Mouse (Mus musculus) liver, embryonic 14.5 days (tissue): ENCODE results near the gene Ifitm2. TPM values are rescaled to one million over a fixed set of nuclear protein-coding genes. Genes with fewer than 3 reads are reported as not detected.

Experiments
- ATAC-seq: fragments of 200-750 bp; cut with Nextera tagmentation; 2 replicates; pipeline ENCODE4 v1.8.0; 2017; ENCODE audit warnings: moderate number of reproducible peaks, mild to moderate bottlenecking, moderate library complexity; ENCODE audit not compliant: insufficient read depth
- DNase-seq, 3 experiments: peaks; one replicate each; pipeline ENCODE4 v3.0.0-alpha.2; 2012 to 2013; ENCODE audit warnings: low read depth in 3 of 3, low spot score in 3 of 3
- H3K27ac ChIP-seq: fragments of 300-500 bp; sonication (generic); 2 replicates; pipeline ENCODE4 v1.5.1; 2014; ENCODE audit warnings: moderate library complexity, mild to moderate bottlenecking, control low read depth, inconsistent platforms
- H3K27me3 ChIP-seq: fragments of 300-500 bp; sonication (generic); 2 replicates; pipeline ENCODE4 v1.6.1; 2014; ENCODE audit warnings: mild to moderate bottlenecking, low read length, moderate library complexity; ENCODE audit not compliant: control insufficient read depth, insufficient read depth
- H3K36me3 ChIP-seq: fragments of 300-500 bp; sonication (generic); replicated peaks from 2 replicates; pipeline ENCODE4 v1.6.1; 2014; ENCODE audit warnings: low read depth; ENCODE audit not compliant: control insufficient read depth, insufficient read depth
- H3K4me1 ChIP-seq, 2 experiments: fragments of 200-500 bp in 1 of 2; fragments of 300-500 bp in 1 of 2; sonication (generic) in 1 of 2; replicated peaks; 2 replicates each; pipeline ENCODE4 v1.6.1; 2012 to 2014; ENCODE audit warnings: antibody characterized with exemption in 1 of 2, inconsistent platforms in 1 of 2, low read length in 1 of 2; ENCODE audit not compliant: control insufficient read depth in 2 of 2, insufficient read depth in 2 of 2
- H3K4me2 ChIP-seq: fragments of 300-500 bp; sonication (generic); 2 replicates; pipeline ENCODE4 v1.6.1; 2014; ENCODE audit warnings: low read depth, mild to moderate bottlenecking, control low read depth, moderate library complexity
- H3K4me3 ChIP-seq, 2 experiments: fragments of 200-500 bp in 1 of 2; fragments of 300-500 bp in 1 of 2; sonication (generic) in 1 of 2; 2 replicates each; pipeline ENCODE4 v1.5.1; 2012 to 2014; ENCODE audit warnings: low read depth in 2 of 2, low read length in 2 of 2, mild to moderate bottlenecking in 2 of 2, control low read depth in 1 of 2, inconsistent platforms in 1 of 2, moderate library complexity in 1 of 2; ENCODE audit not compliant: insufficient read depth in 1 of 2
- H3K9ac ChIP-seq: fragments of 300-500 bp; sonication (generic); replicated peaks from 2 replicates; pipeline ENCODE4 v1.6.1; 2014; ENCODE audit warnings: mild to moderate bottlenecking, control low read depth, moderate library complexity
- H3K9me3 ChIP-seq: fragments of 300-500 bp; sonication (generic); 2 replicates; pipeline ENCODE4 v1.6.1; 2016; ENCODE audit warnings: low read length, mixed read lengths; ENCODE audit not compliant: control insufficient read depth
- CTCF ChIP-seq: IDR thresholded peaks from 2 replicates; pipeline ENCODE4 v1.5.1; 2016; ENCODE audit warnings: antibody characterized with exemption, low read depth, control low read depth
- EP300 ChIP-seq: IDR thresholded peaks from 2 replicates; pipeline ENCODE4 v1.6.1; 2016; ENCODE audit warnings: antibody characterized with exemption, low read depth
- WGBS: fragments of 180-500 bp; shearing (Covaris S2); extraction: QIAGEN DNeasy Blood & Tissue Kit; methylation state at CpG from one replicate; pipeline ENCODE4 v1.1.7; 2014; ENCODE audit not compliant: insufficient replicate concordance; 5-methylcytosine and 5-hydroxymethylcytosine counted together
- polyA plus RNA-seq, 2 experiments: library from polyadenylated mRNA; depleted of rRNA in 1 of 2; stranded (reverse) in 1 of 2; unstranded in 1 of 2; fragments of >200 nt; fragmentation: Nextera tagmentation in 1 of 2; extraction: Ambion mirVana in 1 of 2; gene quantifications; 2 replicates each; pipeline versions ENCODE4 v1.2.1 to v1.2.3; 2012 to 2014

Ifitm2 gene
- polyA plus RNA-seq, 2 experiments = 217 to 432 TPM

GRCm38 (mm10) chr7:140953133-140953532 is 2.7 kb downstream of the Ifitm2 start:
- peaks cover 3 to 18% of the 10 kb centered on the region in 2 experiments; a peak in 3 of 4 replicates for H3K4me1 ChIP-seq
- TF ChIP-seq CTCF = no peak
- no peaks in the 10 kb centered on the region for H3K36me3 ChIP-seq
- H3K27ac ChIP-seq = no peak overlapping the region
- no peak for ATAC-seq
- no peaks in the 10 kb centered on the region for H3K27me3 ChIP-seq
- H3K9ac ChIP-seq = no peak overlapping the region
- 49% methylated on average over 11 of the region's 11 CpGs for WGBS
- peak overlapping the region; percentile 63; the same call in 1 of the 2 replicates for H3K4me2 ChIP-seq
- no peak overlapping the region for H3K4me3 ChIP-seq
- H3K9me3 ChIP-seq = no peaks in the 10 kb centered on the region
- DNase-seq = no peak

- Histone ChIP-seq H3K36me3 (no peaks in the 10 kb centered on the region), H3K9me3 (no peaks in the 10 kb centered on the region), H3K4me2 (no peak overlapping the region), H3K27me3 (no peaks in the 10 kb centered on the region), H3K9ac (no peak overlapping the region), H3K27ac (no peak overlapping the region), H3K4me1 (peaks cover 3 to 19% of the 10 kb centered on the region in 2 experiments; a peak in 3 of 4 replicates), H3K4me3 (no peak overlapping the region)
- 65% methylated on average over 7 of the region's 7 CpGs for WGBS
- TF ChIP-seq EP300 = no peak
- no peak for TF ChIP-seq CTCF
- DNase-seq (no peak), ATAC-seq (no peak)
Observed at GRCm38 (mm10) chr7:140952441-140952840, 3.3 kb downstream of the Ifitm2 start.

GRCm38 (mm10) chr7:140951765-140952164 is 4.0 kb downstream of the Ifitm2 start:
- WGBS = 52% methylated on average over 6 of the region's 6 CpGs
- ATAC-seq (no peak), DNase-seq (no peak)
- no peak overlapping the region for H3K27ac ChIP-seq
- TF ChIP-seq CTCF (no peak), EP300 (no peak)
- H3K4me1 ChIP-seq = peaks cover 3 to 24% of the 10 kb centered on the region in 2 experiments; a peak in 3 of 4 replicates
- H3K4me2 ChIP-seq = no peak overlapping the region
- no peak overlapping the region for H3K4me3 ChIP-seq
- no peaks in the 10 kb centered on the region for H3K36me3 ChIP-seq
- H3K9me3 ChIP-seq = no peaks in the 10 kb centered on the region
- no peak overlapping the region for H3K9ac ChIP-seq
- no peaks in the 10 kb centered on the region for H3K27me3 ChIP-seq

GRCm38 (mm10) chr7:140951051-140951450 is 4.7 kb downstream of the Ifitm2 start:
- ATAC-seq = no peak

GRCm38 (mm10) chr7:140949824-140950530 is 5.8 kb downstream of the Ifitm2 start, which contains the start of gene Ifitm5:
Ifitm5 (minus strand) TSS chr7:140950291.
- Histone ChIP-seq H3K4me3 (no peak within 1 kb of the TSS), H3K27me3 (no peaks in the 10 kb centered on the region), H3K36me3 (no peaks in the 10 kb centered on the region; the same call in 1 of the 2 replicates), H3K4me1 (peaks cover 0 to 17% of the 10 kb centered on the region in 2 experiments; a peak in 2 of 4 replicates), H3K4me2 (no peak within 1 kb of the TSS), H3K27ac (no peak within 1 kb of the TSS), H3K9ac (no peak within 1 kb of the TSS), H3K9me3 (no peaks in the 10 kb centered on the region)
- 72% methylated on average over 16 of the region's 16 CpGs for WGBS
- no peak for ATAC-seq
- DNase-seq = no peak
- TF ChIP-seq CTCF (no peak), EP300 (no peak)

More at GRCm38 (mm10) chr7:140951051-140951450, 4.7 kb downstream of the Ifitm2 start:
- TF ChIP-seq EP300 (no peak), CTCF (no peak)
- H3K36me3 ChIP-seq = no peaks in the 10 kb centered on the region; the same call in 1 of the 2 replicates
- H3K4me3 ChIP-seq = no peak overlapping the region
- H3K27me3 ChIP-seq = no peaks in the 10 kb centered on the region
- WGBS = 66% methylated on average over 8 of the region's 8 CpGs
- no peak for DNase-seq
- no peak overlapping the region for H3K27ac ChIP-seq
- no peaks in the 10 kb centered on the region for H3K9me3 ChIP-seq
- H3K9ac ChIP-seq = no peak overlapping the region
- H3K4me2 ChIP-seq = no peak overlapping the region
- H3K4me1 ChIP-seq = peaks cover under 1 to 18% of the 10 kb centered on the region in 2 experiments; a peak in 3 of 4 replicates
